Mouse (Mus musculus): ENCODE data around the gene Hmcn1.

Hmcn1 gene

DNA sequence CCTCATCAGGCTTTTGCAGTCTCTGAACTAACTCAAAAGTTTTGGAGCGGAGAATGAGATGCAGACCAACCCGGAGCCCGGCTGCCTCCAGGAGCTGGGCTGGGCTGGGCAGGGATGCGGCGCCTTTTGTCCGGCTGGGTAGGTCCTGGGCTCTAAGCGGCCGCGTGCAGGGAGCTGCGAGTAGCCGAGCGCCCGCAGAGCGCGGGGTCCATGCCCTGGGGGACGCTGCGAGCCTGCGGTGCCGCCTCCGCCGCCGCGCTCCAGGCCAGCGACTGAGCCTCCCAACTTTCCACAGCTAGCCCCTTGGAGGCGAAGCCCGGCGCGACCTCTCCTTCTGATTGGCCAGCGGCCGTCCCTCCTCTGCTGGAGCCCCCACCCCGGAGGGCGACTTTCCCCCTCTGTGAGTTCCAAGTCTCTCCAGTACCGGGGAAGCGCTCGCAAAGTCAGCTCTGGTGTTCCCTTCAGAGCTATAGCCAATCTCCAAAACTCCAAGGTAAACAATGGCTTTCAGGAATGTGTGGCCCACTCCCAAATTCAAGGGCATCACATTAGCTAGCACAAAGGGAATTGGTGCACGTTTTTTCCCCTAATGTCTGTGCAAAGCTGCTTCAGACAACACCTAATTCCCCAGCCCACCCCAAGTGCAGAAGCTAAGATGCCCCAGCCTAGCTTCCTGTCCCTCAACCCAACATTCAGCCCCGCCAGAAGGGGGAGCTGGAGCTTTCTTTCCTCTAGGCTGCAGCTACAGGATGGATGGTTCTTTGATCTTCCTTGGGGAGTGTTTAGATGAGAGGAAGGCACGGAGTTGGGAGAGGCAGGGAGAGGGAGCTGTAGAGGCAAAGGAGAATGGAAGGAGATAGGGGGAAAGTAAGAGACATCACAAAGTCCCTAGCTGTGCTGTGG, at the start of gene Hmcn1:
Gene Hmcn1, minus strand, starts transcription at position 274 of the 903 bp plus-strand sequence.
- DNase-seq (ENCODE audit: low spot score), result no peak

DNA sequence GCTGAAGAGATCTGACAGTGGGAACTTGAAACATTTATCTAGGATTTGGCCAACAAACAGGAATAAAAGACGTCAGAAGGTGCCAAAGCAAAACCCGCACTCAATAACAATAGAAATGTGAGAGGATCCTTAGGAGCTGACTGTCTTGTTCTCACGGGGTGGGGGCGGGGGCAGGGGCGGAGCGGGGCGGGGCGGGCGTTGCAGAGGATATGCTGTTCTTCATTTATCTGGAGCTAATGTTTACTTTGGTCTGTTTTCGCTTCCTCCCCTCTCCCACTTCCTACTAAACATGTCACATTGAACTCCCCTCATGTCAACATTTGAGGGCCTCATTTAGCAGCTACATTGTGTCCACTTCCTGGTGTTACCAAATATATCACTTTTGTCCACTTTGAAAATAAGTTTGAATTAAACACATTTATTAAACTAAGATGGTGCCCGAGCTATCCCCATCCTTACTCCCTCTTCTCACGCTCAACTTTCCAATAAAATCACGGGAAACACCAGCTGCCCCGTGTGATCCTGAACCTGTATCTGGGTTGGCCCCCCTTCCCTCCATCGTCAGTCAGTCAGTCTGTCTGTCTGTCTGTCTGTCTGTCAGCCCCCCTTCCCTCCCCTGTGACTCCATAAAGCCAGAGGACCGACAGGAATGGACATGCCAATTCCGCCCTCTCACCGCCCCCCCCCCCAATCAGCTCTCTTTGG, 47.9 kb upstream of the Hmcn1 start:
- DNase-seq (ENCODE audit: low spot score), result no peak

DNA sequence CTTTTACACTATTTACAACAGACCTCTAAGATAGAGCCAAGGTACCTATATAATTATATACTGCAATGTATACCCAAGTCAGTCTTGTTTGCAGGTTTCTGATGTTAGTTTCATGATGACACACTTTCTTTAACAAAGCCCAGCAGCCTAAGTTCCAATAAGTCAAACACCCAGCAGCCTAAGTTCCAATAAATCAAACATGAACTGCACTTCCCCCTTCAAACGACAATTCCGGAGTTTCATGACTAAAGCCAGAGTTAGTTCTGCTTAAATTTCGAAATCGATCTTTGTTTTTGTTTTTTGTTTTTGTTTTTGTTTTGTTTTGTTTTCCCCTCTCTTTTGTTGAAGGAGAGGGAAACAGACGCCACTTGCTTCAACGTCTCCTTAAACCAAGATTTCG, 47.1 kb upstream of the Hmcn1 start:
- no peak for DNase-seq (ENCODE audit: low spot score)

DNA sequence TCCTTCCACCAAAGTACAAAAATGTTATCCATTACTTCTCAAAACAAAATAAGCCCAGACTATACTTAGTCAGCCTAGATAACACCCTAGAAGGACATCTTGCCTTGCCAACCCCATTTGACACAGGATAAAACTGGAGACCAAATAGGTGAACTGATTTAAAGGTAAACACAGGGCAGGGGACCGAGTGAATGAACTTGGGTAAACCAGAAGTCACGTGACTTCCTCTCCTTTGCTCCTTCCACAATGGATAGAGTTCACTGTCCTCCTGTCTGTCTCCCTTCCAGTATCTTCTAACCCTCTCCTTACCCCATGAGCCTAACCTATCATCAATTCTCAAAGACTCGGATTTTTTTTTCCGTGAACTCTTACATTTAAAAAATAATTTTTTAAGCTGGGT, 46.0 kb upstream of the Hmcn1 start:
- no peak for DNase-seq (ENCODE audit: low spot score)

DNA sequence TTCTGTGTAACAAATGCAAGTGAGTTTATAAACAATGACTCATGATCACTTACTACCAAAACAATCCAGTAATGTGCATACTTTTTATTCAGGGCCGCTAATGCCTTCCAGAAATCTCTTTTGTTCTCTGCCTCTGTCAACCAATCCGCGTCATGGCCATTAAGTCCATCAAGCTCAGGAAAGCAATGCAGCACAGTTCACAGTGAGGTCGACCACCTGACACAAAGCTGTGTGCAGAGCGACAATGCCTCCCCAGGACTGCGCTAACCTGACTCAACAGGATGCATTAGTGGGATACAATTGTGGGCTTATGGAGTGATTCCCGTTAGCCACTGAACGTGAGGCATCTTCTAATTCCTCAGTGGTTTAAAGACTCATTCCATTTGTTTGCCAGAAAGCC, 45.3 kb upstream of the Hmcn1 start:
- no peak for DNase-seq (ENCODE audit: low spot score)

DNA sequence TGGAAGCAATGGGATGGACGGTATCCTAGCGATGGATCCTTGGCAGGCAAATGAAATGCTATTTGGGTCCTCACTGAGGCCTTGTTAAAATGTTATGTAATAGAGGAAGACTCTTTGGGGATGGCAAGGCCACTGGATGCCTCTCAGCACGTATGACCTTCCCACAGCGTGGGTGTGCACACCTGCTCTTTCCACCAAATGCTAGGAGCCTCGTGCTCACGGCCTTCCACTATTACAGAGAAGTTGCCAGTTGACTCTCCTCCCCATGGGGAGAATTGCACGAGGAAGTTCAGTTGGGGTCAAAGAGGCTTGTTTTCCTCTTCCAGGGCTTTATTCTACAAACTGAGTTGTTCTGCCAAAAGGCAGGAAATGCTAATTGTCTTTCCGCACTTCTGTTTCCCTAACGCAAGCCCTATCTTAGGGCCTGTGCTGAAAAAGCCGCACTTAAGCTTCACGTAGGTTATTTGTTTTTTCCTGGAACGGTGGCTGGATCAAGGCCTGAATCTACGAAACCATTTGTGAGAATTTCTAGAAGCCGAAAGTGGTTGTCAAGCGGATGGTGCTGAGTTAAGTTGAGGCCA, 43.3 kb upstream of the Hmcn1 start:
- DNase-seq (ENCODE audit: low spot score), result no peak

DNA sequence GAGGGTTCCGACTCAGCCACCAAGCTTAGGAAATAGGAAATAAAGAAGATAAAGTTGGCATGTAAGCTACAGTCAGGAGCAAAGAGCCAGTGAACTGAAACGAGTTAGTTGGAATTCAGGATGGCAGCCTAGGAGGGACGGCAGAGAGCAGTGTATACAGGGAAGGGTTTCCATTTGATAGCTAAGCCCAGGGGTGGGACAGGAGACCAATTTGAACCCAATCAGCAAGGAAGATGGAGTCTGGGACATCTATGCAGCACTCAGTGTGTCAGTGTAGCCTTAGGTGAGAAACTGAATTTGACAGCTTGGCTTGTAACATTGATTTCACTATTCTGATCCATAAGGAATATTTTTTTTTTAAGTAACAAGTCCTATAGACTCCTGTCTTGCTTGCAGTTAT, 42.5 kb upstream of the Hmcn1 start:
- no peak for DNase-seq (ENCODE audit: low spot score)

DNA sequence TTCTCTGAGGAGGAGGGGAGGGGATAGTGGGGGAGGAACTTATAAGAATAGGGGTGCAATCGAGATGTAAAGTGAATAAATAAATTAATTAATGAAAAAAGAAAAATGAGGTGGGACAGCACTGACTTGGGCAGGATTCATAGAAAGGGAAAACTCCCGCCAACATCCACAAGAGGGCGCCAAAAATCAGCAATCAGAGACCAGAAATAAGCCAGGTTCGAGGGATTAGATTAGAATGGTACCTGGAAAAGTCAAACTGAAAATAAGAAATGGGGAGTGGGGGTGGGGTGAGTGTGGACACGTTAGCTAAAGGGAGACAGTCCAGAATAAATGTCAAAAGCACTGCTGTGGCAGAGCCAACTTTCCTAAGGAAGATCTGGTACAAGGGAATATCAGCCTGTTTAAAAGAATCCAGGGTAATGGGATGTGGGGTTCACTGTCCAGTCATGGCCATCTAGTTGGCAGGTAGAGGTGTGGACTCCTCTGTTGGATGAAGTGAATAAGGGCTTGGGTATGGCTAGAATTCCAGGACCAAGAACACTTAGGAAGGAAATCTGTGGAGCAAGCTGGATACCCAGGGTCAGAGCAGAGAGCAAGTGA, 41.9 kb upstream of the Hmcn1 start:
- peak; percentile 58 for DNase-seq (ENCODE audit: low spot score)

DNA sequence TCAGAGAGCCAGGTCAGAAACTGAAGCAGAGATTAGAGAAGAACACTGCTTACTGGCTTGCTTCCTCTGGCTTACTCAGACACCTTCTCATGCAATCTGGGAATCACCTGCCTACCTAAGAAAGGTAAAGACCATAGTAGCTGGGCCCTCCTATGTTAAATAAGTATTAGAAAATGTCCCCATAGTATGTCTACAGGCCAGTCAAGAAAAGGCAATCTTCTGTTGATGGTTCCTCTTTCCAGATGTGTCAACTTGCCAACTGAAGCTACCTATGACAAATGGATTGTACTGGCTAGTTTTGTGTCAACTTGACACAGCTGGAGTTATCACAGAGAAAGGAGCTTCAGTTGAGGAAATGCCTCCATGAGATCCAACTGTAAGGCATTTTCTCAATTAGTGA, 40.1 kb upstream of the Hmcn1 start:
- DNase-seq (ENCODE audit: low spot score), result no peak

DNA sequence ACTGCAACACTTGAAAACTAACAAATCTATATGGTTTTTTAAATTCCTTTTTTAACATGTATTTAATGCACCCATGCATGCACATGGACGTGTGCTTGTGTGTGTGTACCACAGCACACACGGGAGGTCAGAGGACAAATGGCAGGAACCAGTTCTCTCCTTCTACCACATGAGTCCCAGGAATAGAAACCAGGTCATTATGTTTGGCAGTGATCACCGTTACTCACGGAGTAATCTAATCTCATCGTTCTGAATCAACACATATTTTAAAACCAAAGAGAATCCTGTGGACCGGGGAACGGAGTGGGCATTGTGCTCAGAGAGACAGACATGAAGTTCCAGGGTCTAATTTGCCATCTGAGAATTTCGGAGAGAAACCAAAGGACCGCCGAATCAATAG, 38.3 kb upstream of the Hmcn1 start:
- no peak for DNase-seq (ENCODE audit: low spot score)

DNA sequence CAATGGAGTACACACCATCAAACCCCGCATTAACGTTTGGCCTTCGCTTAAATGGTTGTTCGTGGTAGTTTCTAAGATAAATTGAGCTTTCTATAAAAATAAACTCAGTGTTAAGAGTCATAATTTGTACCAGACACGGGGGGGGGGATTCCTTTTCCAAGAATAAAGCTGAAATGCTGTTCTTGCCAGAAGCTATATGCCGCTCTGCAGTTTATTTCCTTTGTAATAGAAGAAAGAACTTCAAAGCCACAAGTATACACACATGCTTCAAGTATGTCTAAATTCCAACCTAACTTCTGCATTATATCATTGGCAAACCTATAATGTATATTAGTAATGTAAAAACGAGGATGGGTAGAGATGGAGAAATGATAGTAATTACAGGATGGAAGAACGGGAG, 37.9 kb upstream of the Hmcn1 start:
- DNase-seq (ENCODE audit: low spot score), result no peak

DNA sequence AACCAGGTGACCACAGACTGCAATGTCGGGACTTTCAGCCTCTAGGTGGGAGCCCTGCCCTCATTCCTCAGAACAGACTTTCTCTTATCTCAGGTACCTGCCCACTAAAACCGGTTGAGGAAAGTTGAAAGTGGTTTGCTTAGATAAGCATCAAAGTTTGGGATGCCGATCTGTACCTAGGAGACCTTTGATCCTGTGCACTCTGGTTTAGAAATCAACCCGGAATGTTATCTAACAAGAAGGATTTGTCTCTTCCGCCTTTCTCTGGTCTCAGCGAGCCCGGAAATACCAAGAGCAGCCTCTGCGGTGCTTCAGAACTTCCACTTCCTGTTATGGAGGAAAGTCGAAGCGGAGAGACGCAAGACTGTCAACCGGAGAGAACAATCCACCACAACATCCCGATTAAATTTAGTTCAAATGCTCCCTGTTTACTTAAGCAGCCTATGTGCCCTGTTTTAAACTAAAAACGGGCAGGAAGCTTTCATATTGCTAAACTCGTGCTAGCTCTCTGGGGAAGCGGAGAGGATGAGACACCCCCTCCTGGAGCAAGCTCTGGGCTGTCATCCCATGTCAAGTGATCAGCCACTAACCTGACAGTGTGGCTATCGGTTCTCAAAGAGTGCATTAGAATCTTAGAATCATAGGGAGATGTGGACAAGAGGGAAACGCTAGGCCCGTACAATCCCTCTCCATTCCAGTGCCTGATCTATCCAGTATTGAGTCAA, 32.0 kb upstream of the Hmcn1 start:
- no peak for DNase-seq (ENCODE audit: low spot score)

DNA sequence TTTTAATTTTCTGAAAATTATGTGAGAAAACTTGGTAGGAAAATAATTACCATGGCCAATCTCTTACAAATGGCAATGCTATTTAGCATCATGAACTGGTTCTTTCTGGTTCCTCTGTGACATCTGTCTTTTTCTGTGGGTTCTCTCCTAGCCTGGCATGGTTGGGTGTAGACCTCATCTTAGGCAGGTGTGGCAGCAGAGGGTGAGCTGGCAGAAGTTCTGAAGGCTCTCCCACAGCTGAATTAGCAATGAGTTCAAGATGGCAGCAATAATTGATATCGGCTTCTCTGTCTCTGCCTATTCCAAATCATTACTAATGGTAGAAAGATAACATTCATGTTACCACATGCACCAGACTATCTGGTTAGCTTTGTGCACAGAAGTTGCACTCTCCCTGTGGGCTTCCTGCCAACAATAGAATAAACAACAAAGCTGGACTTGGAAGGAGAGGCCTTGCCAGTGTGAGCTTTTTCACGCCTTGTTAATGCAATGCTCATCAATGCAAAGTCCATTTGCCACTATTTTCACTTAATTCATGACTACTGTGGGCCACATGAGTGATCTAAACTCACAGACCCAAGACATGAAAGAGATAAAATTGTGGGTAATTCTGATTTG, 26.1 kb upstream of the Hmcn1 start:
- DNase-seq (ENCODE audit: low spot score), result no peak

DNA sequence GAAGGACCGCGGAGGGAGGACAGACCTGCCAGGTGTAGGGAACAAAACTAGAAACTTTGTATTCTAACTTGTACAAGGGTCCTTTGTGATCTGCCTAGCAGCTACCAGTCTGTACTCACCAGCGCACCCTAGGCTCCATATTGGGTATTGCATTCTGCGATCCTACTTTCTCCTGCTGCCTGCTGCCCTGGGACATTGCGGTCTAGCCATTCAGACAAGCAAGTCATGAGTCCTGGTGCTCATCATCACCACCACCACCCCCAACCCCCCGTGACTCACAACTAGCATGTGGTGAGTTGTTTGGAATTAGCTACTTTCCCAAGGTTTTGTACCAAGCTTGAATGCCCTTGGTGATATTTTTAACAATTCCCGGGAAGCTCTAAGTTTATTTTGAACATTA, 17.8 kb upstream of the Hmcn1 start:
- DNase-seq (ENCODE audit: low spot score), result peak; percentile 32

DNA sequence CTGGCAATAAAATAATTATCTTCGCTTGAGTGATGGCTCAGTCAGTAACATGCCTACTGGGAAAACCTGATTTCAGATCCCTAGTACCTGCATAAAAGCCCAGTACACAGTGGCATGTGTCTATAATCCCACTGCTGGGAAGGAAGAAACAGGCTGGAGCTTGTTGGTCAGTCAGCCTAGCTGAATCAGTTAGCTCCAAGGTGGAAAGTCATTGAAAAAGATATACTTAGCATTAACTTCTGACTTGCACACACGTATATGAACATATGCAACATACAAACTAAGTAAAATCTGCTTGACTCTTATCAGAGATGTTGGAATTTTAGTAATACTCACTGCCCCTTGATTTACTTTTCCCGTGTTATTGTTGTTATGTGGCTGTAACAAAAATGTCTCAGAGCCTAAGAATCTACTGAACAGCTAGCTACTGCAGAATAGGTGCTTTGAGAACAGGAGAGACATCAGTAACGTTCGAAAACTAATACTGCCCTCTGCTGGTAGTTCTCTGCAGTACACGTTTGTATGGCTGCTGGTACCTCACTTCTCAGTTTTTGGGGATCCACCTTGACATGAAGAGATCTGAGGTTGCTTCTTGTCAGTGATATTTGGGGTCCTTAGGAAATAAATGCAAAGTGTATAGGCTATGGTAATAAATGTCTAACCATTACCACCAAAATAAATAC, 16.0 kb upstream of the Hmcn1 start:
- DNase-seq (ENCODE audit: low spot score), result peak; percentile 73

DNA sequence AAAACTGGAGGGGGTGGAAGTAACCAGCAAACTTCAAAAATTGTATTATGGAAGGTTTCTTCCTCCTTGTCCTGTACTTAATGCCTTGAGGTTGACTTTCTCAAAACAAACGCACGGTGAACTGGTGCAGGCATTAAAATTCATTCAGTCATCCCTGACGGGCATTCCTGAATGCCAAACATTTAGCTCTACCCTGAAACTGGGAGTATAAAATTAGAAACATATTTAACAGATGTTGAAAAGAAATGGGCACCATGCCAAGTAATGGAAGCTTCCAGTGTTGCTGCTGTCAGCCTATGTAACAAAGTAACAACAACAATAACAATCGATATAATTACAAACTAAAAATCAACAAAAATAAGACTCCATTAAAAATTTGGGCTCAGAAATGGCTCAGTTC, 14.5 kb upstream of the Hmcn1 start:
- no peak for DNase-seq (ENCODE audit: low spot score)

DNA sequence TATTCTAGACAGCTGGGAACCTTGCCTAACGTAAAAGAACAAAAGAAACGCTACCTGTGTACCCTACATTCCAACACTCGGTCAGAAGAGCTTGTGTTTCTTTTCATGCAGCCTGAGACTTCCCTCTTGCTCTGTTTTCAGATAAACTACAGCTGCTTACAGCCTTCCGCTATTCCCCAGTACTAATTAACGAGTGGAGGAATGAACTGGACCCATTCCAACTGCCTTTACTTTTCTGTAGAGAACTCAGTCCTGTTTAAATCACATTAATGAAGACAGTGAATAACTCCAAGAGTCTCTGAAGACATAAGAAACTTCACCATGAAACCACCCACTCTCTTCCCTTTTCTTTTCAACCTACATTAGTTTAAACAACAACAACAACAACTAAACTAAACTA, 10.8 kb upstream of the Hmcn1 start:
- DNase-seq (ENCODE audit: low spot score), result no peak

DNA sequence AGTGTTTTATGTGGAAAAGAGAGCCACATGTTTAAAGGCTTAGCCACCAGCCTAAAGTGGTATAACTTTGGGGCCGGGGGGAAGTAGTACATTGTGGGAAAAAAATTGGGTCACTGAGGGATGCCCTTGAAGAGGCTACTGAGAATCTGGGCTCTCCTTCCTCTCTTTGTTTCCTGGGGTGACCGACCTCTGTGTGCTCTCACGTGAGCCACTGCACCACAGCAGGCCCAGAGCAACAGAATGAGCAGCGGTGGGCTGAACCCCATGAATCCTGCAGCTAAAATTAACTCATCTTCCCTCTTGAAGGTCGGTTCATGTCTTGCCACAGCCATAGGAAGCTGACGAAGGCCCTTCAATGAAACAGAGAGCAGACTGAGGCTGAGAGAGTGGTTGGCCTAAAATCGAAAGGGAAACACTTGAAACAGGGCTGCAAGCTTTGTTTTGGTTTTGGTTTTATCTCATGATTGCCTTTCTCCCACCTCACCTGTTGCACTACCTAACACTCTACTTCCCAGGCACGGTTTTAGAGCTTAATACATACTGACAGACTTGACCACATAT, 8.7 kb upstream of the Hmcn1 start:
- DNase-seq (ENCODE audit: low spot score), result no peak

DNA sequence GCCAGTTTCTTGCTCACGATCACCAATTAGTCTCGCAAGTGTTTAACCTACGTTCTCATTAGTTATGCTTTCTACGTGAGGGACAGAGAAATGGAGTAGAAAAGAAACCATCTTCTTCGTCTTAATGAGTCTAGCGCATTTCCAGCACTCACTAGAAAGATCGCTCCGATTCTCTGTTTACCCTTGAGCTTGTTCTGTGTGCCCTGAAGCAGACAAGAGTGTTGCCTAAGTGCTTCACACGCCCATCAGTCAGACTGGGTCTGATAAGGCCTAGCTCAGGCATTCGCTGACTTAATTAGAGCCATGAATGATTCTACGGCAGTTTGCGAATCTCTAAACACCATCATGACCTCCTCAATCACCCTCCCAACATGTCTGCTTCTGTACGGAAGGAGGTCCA, 7.5 kb upstream of the Hmcn1 start:
- DNase-seq (ENCODE audit: low spot score), result no peak

DNA sequence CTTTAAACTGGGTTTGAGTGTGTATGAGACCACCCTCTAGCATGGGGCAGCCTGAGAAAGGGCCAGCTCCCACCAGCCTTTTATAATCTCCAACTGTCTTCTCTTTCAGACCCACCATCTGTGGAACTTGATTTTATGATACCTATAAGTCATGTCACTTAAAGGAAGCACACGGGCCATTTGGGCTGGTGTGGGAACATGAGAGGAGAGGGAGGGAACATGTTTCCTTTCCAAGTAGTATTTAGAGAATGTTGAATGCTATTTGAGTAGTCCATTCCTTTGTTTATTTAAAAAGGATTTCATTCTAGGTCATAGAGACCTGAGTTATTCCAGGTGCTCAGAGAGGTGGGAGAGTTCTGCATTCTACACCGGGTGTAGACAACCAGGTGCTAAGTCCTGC, 1.4 kb upstream of the Hmcn1 start:
- DNase-seq (ENCODE audit: low spot score), result no peak

DNA sequence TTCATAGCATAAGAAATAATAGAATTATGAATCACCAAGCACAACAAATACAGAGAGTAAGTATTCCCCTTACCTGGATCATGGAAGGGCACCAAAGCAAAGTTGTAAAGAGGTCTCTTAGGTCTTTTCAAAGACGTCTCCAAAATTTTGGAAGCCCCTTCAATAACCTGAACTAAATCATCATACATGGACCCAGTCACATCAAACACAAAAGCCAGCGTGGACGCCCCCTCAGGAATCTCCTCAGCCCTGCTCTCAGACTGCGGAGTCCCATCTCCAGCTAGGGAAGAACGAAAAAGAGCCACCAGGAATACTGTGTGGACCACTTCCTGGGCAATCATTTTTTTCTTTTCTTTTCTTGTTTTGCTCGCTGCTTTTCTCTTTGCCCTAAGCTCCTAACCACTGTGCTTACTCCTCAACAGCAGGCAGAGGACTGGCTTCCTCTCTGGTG, 499 bp downstream of the Hmcn1 start:
- DNase-seq (ENCODE audit: low spot score), result no peak

All from layer of hippocampus, adult 9-10 months (tissue).